Mouse (Mus musculus): ENCODE measurements around the gene Dlg2.

DNA sequence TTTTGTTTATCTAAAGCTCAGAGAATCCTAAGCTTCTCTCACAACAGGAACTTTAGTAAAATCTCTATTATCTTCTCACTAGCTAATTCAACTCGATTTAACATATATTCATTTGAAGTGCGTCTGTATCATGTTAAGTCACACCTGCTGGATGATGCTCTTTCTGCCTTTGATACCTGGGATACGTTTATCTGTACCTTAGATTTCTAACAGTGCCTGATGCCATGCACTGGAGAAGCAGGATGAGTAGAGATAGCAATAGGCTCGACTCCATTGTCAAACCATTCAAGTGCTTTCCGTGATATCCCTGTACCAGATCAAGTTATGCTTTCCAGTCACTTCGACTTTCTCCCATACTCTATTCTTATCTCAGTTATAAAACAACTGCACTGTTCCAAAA is 732.5 kb downstream of the Dlg2 start:
- TF ChIP-seq POLR2A (IDR thresholded peaks at IDR 0.05; ENCODE audit: low read depth, low read length) (no peak), CTCF (IDR thresholded peaks at IDR 0.05; ENCODE audit: extremely low read depth, insufficient read depth, insufficient read length, insufficient replicate concordance) (no peak)
